Mouse (Mus musculus): ENCODE data around the gene Zc3h10.
A peak's percentile ranks its signal among the peaks of the same experiment; 100 is the strongest.

Gene Zc3h10

GRCm38 (mm10) chr10:128522351-128522750, 25.2 kb downstream of the Zc3h10 start:
- DNase-seq, result no peak

DNA sequence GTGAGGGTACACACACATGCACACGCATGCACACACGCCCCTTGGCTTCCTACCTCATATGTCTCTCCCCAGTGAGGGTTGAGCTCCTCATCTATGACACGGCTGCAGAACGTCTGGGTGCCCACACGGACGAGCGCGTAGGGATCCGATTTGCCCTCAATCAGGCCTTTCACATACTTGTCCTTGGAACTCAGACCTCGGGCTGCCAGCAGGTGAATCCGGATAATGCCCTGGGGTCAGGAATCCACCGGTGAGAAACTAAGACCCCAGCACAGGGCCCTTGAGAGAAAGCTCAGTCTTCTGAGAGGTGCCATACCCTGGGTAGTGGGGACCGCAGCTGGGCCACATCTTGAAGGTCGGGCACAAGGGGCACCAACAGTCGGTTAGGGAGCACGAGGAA, 27.0 kb downstream of the Zc3h10 start:
- no peak for DNase-seq

DNA sequence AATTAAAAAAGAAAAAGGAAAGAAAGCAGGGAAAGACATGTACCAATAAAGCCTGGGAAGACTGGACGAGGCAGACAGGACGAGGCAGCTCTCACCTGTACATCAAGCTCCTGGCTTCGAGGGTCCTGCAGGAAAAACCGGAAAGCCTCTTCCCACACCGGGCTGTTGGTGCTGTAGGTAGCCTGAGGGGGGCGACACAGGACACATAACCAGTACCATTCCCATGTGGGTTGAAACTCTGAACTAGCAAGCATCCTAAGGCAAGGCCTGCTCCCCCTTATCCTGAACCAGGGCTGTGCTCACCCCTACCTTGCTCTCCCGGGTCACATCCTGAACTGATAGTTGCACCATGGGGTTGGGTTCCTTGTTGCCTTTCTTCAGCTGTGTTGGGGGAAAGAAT, 28.7 kb downstream of the Zc3h10 start:
- DNase-seq, result peak; percentile 62

- no peak for DNase-seq
These were observed 30.9 kb downstream of the Zc3h10 start for GRCm38 (mm10) chr10:128516677-128517076.

DNA sequence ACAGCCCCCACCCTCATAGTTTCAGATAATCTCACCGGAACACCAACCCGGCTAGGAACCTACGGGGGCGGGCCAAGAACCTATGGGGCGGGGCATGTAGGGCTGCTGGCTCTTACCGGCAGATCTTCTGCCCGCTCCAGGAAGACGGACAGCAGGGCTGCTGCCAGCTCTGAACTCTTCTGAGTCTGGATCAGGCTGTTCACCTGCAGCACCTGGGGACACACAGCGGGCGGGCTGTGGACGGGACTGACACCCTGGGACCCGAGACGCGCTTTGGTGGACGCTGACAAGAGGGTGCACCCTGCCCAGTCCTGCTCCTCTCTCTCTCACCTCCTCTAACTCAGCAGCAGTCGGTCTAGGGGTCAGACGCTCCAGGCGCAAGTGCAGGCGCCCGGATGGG, 31.5 kb downstream of the Zc3h10 start:
- no peak for DNase-seq

DNA sequence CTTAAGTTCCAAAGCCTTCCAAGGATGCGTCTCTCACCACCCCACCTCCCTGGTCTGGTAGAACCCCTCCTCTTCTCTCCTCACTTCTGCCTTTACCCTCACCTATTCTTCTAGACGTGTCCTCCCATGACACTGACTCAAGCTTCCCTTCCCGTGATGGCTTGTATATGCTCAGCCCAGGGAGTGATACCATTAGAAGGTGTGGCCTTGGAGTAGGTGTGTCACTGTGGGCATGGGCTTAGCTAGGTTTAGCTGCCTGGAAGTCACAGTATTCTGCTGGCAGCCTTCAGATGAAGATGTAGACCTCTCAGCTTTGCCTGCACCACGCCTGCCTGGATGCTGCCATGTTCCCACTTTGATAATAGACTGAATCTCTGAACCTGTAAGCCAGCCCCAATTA, 32.5 kb downstream of the Zc3h10 start:
- no peak for DNase-seq

- no peak for DNase-seq
These were observed 35.8 kb downstream of the Zc3h10 start for GRCm38 (mm10) chr10:128511761-128512160.

- no peak for DNase-seq
These were observed 36.4 kb downstream of the Zc3h10 start for GRCm38 (mm10) chr10:128511189-128511588.

- DNase-seq, result no peak
These were observed 37.3 kb downstream of the Zc3h10 start for GRCm38 (mm10) chr10:128510301-128510700.

DNA sequence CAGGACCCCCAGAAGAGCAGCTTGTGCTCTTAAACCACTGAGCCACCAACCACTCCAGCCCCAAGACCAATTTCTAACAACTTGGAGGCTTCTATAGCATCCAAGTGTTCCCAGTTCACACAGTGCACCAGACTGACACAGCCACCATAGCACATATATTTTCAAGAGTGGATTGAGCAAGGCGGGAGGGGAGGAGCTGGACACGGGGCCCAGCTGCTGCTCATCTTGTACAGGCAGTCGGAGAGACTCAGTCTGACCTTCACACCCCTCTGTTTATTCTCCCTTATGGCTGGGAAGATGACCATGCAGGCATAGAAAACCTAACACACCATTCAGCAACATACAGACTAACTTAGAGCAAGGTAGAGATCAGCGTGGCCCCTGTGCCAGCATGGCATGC, 37.7 kb downstream of the Zc3h10 start:
- no peak for DNase-seq

- DNase-seq, result no peak
These were observed 38.4 kb downstream of the Zc3h10 start for GRCm38 (mm10) chr10:128509203-128509602.

DNA sequence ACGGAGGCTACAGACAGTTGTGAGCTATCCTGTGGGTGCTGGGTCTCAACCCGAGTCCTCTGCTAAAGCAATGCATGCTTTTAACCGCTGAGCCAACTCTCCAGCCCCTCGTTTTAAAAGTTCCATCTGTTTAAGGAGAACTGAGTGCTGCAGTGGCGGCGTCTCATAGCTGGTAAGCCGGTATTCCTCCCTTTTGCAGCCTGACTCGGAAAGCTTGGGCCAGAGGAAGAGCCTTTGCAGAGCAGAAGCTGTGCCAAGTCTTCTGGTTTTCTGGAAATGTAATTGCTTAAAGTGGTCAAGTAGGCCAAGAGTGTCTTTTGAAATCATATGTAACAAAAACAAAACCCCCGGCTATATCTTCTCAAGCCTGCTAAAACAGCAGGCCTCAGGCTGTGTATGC, 39.3 kb downstream of the Zc3h10 start:
- no peak for DNase-seq

DNA sequence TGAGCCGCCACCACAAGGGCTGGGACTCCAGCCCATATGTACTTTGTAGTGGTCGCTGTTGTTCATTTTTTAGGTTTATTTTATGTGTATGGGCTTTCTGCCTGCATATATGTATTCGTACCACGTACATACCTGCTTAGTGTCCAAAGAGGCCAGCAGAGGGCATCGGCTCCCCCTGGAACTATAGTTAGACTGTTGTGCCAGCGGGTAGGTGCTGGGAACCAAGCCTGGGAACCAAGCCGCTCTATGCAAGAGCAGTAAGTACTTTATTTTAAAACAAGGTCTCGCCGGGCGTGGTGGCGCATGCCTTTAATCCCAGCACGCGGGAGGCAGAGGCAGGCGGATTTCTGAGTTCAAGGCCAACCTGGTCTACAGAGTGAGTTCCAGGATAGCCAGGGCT, 41.6 kb downstream of the Zc3h10 start:
- DNase-seq, result no peak

- peak; percentile 58 for DNase-seq
These were observed 42.3 kb downstream of the Zc3h10 start for GRCm38 (mm10) chr10:128505371-128505667.

DNA sequence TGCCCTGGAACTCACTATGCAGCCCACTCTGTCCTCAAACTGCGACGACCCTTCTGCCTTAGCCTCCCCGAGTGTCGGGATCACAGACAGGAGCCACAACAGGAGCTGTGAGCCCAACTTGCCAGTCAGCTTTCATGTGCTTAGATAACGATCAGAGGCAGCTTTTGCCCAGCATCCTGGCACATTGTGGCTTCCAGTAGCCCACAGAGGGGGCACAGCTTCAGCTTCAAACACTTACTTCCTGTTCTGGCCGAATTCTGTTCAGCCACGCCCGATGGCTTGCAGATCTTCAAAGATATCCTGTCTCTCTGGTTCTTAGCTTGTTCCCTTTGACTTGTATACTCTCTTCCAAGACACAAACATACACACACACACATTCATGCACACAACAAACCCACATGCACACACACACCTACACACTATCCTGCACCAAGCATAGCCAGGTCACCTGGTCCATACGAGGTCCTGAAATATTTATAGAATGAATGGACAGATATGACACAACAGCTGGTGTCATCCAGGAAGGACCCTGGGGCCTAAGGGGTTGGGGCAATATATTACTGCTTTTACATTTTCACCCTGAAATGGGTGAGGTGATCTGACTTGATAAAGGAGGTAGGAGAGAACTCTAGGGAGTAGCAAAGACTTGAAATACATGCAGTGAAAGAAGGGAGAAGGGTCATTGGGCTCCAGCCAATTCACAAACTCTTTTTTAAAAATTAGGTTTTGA, 42.8 kb downstream of the Zc3h10 start:
- DNase-seq, result no peak

- DNase-seq, result no peak
These were observed 43.6 kb downstream of the Zc3h10 start for GRCm38 (mm10) chr10:128504012-128504411.

DNA sequence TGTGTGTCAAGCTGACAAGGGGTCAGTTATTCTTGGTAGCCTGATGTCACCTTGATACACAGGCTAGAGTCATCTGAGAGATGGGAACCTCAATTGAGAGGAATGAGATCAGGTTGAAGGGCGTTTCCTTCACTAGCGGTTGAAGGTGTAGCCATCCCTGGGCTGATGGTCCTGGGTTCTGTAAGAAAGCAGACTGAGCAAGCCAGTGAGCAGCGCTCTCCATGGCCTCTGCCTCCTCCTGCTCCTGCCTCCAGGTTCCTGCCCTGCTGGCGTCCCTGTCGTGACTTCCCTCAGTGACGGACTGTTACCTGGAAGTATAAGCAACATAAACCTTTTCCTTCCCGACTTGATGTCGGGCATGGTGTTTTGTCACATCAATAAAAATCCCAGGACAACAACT, 44.0 kb downstream of the Zc3h10 start:
- DNase-seq, result no peak

DNA sequence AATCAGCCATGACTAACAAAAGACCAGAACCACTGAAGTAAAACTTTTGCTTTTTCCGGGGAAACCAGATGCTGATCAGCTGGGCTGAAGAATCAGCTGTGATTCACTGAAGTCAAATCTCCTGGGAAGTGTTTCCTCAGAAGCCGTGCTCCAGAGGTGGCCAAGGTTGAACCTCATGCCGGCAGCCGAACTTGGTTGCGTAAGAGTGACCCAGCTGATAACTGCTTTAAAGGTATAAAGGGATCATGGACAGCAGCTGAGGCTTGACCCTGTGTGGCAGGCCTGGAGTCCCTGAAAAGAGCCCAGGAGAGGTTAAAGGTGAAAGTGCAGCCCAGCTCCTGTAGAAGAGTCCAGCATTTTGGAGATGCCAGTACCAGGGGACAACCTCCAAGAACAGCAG, 45.2 kb downstream of the Zc3h10 start:
- DNase-seq, result peak; percentile 49

GRCm38 (mm10) chr10:128499116-128499671, 48.4 kb downstream of the Zc3h10 start:
- peak; percentile 73 for DNase-seq

GRCm38 (mm10) chr10:128498590-128498989, 49.0 kb downstream of the Zc3h10 start, which contains the start of gene Myl6b:
Gene Myl6b, minus strand, starts transcription at chr10:128498685.
- DNase-seq, result peak; percentile 98

GRCm38 (mm10) chr10:128497134-128497737, 50.3 kb downstream of the Zc3h10 start:
- no peak for DNase-seq

DNA sequence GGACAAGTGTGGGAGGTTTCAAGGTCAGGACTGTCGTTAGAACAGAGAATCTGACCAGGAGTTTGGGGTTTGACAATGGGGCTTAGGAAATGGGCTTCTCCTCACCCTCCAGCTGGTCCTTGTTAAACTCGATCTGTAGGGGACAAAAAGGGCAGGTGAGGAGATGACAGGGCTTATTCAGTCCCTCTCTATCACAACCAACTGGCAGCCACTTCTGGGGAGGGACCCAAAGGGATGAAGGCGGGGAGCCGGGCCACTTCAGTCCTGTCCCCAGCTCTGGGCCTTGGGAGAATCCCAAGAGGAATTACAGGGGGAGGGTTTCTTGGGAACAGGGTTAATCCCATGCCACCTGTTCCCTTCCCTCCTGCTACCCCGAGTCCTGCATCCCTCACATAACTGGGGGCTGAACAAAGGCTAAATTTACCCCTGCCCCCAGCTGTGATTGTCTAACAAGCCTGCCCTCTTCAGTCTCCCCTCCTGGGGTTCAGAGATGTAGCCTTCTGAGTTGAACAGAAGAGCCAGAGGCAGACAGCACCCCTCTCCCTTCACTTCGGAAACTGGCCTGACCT, 51.0 kb downstream of the Zc3h10 start:
- DNase-seq, result no peak

GRCm38 (mm10) chr10:128495903-128496302, 51.7 kb downstream of the Zc3h10 start:
- no peak for DNase-seq

DNA sequence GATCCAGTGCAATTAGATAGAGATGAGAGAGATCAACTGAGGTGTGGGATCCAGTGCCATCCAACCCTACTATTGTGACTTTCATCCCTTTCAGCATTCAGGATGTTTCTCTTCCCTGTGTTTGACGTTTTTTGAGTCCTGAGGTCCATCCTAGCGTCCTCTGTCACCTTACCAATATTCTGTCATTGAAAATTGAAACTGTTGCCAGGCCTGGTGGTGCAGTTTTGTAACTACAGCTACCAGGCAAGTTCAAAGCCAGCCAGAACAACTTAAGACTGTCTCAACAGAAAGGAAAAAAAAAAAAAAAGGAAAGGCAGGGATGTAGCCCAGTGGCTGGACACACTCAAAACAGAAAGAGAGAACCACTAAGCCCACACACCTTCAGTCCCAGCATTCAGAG, 52.3 kb downstream of the Zc3h10 start:
- DNase-seq, result no peak

All from kidney, adult 9 months (tissue).